Mouse (Mus musculus): ENCODE measurements around the gene Pcyt2. TPM values are rescaled to one million over a fixed set of nuclear protein-coding genes. Genes with fewer than 3 reads are reported as not detected.

The Pcyt2 gene
- polyA plus RNA-seq, 3 experiments from 2014 or later, result 66.1 to 124 (median 113) TPM

Other genes starting within 250 kb of the Pcyt2 start
- gene Faap100, start 239.2 kb downstream of the Pcyt2 start, polyA plus RNA-seq (2017; shearing (Covaris generic)), result 10 to 100 TPM; 15.9 to 23.1 (median 17.9) TPM
- 10 to 100 TPM in 2 of 3 experiments, 1 to 10 TPM in 1; 8.6 to 12.4 (median 11.0) TPM for gene Nploc4, start 180.2 kb downstream of the Pcyt2 start, polyA plus RNA-seq (2017; shearing (Covaris generic))
- under 1 TPM in 1 of 3 experiments, not detected in 2; 0.28 TPM for gene Tspan10, start 175.3 kb downstream of the Pcyt2 start, polyA plus RNA-seq (2017; shearing (Covaris generic))
- under 1 TPM in 2 of 3 experiments, not detected in 1; 0.15 to 0.56 TPM for gene Pde6g, start 164.4 kb downstream of the Pcyt2 start, polyA plus RNA-seq (2017; shearing (Covaris generic))
- 1 to 10 TPM; 4.8 to 6.8 (median 5.1) TPM for gene Oxld1, start 159.9 kb downstream of the Pcyt2 start, polyA plus RNA-seq (2017; shearing (Covaris generic))
- 10 to 100 TPM; 17.8 to 26.0 (median 17.9) TPM for gene Ccdc137, start 159.8 kb downstream of the Pcyt2 start, polyA plus RNA-seq (2017; shearing (Covaris generic))
- gene Arl16, start 150.3 kb downstream of the Pcyt2 start, polyA plus RNA-seq (2017; shearing (Covaris generic)), result 10 to 100 TPM; 28.8 to 39.7 (median 33.1) TPM
- gene Mrpl12, start 133.3 kb downstream of the Pcyt2 start, polyA plus RNA-seq (2017; shearing (Covaris generic)), result 10 to 100 TPM; 54.6 to 78.9 (median 73.0) TPM
- 10 to 100 TPM; 12.4 to 14.3 (median 12.7) TPM for gene Slc25a10, start 126.1 kb downstream of the Pcyt2 start, polyA plus RNA-seq (2017; shearing (Covaris generic))
- gene Gcgr, start 87.2 kb downstream of the Pcyt2 start, polyA plus RNA-seq (2017; shearing (Covaris generic)), result not detected
- 100 to 1,000 TPM in 2 of 3 experiments, 10 to 100 TPM in 1; 93.4 to 136 (median 107) TPM for gene Mcrip1, start 68.2 kb downstream of the Pcyt2 start, polyA plus RNA-seq (2017; shearing (Covaris generic))
- gene Ppp1r27, start 66.8 kb downstream of the Pcyt2 start, polyA plus RNA-seq (2017; shearing (Covaris generic)), result not detected
- 100 to 1,000 TPM; 135 to 164 (median 149) TPM for gene P4hb, start 44.7 kb downstream of the Pcyt2 start, polyA plus RNA-seq (2017; shearing (Covaris generic))
- 100 to 1,000 TPM; 624 to 862 (median 685) TPM for gene Arhgdia, start 36.3 kb downstream of the Pcyt2 start, polyA plus RNA-seq (2017; shearing (Covaris generic))
- 10 to 100 TPM; 15.8 to 76.9 (median 47.7) TPM for gene Alyref, start 19.6 kb downstream of the Pcyt2 start, polyA plus RNA-seq (2017; shearing (Covaris generic))
- gene Anapc11, start 19.5 kb downstream of the Pcyt2 start, polyA plus RNA-seq (2017; shearing (Covaris generic)), result 100 to 1,000 TPM; 110 to 147 (median 129) TPM
- 1 to 10 TPM in 1 of 3 experiments, under 1 TPM in 1, not detected in 1; 0.67 to 1.4 TPM for gene Npb, start 9.5 kb downstream of the Pcyt2 start, polyA plus RNA-seq (2017; shearing (Covaris generic))
- 10 to 100 TPM; 55.1 to 61.4 (median 60.4) TPM for gene Sirt7, start 7.3 kb upstream of the Pcyt2 start, polyA plus RNA-seq (2017; shearing (Covaris generic))
- gene Mafg, start 15.7 kb upstream of the Pcyt2 start, polyA plus RNA-seq (2017; shearing (Covaris generic)), result 10 to 100 TPM; 15.3 to 15.8 (median 15.5) TPM
- 1 to 10 TPM in 1 of 3 experiments, under 1 TPM in 1, not detected in 1; 0.86 to 1.7 TPM for gene Pycr1, start 25.8 kb upstream of the Pcyt2 start, polyA plus RNA-seq (2017; shearing (Covaris generic))
- gene Myadml2, start 30.2 kb upstream of the Pcyt2 start, polyA plus RNA-seq (2017; shearing (Covaris generic)), result not detected
- gene Notum, start 43.2 kb upstream of the Pcyt2 start, polyA plus RNA-seq (2017; shearing (Covaris generic)), result not detected
- gene Aspscr1, start 55.0 kb upstream of the Pcyt2 start, polyA plus RNA-seq (2017; shearing (Covaris generic)), result 100 to 1,000 TPM in 1 of 3 experiments, 10 to 100 TPM in 2; 79.4 to 107 (median 86.2) TPM
- 100 to 1,000 TPM; 154 to 181 (median 169) TPM for gene Cenpx, start 95.8 kb upstream of the Pcyt2 start, polyA plus RNA-seq (2017; shearing (Covaris generic))
- gene Lrrc45, start 96.0 kb upstream of the Pcyt2 start, polyA plus RNA-seq (2017; shearing (Covaris generic)), result 10 to 100 TPM; 19.4 to 39.4 (median 20.8) TPM
- gene Rac3, start 103.5 kb upstream of the Pcyt2 start, polyA plus RNA-seq (2017; shearing (Covaris generic)), result not detected
- gene Dcxr, start 109.3 kb upstream of the Pcyt2 start, polyA plus RNA-seq (2017; shearing (Covaris generic)), result 10 to 100 TPM; 20.5 to 29.7 (median 26.5) TPM
- gene Cbr2, start 114.2 kb upstream of the Pcyt2 start, polyA plus RNA-seq (2017; shearing (Covaris generic)), result not detected
- gene Hmga1b, start 144.9 kb upstream of the Pcyt2 start, polyA plus RNA-seq (2017; shearing (Covaris generic)), result 10 to 100 TPM; 24.1 to 64.8 (median 62.8) TPM
- gene Rfng, start 166.3 kb upstream of the Pcyt2 start, polyA plus RNA-seq (2017; shearing (Covaris generic)), result 1 to 10 TPM; 3.5 to 4.4 (median 3.7) TPM
- 100 to 1,000 TPM; 121 to 154 (median 127) TPM for gene Gps1, start 166.3 kb upstream of the Pcyt2 start, polyA plus RNA-seq (2017; shearing (Covaris generic))
- gene Dus1l, start 178.5 kb upstream of the Pcyt2 start, polyA plus RNA-seq (2017; shearing (Covaris generic)), result 10 to 100 TPM; 30.4 to 34.4 (median 34.3) TPM
- gene Fasn, start 206.6 kb upstream of the Pcyt2 start, polyA plus RNA-seq (2017; shearing (Covaris generic)), result 10 to 100 TPM; 22.7 to 31.3 (median 29.4) TPM

Measured in inflammation-experienced regulatory T-cells, adult 6 months (primary cell).